Mouse (Mus musculus) hematopoietic stem cell, adult 5-6 weeks (primary cell): Measurements from ENCODE around the gene Sdf2l1. TPM values are rescaled to one million over a fixed set of nuclear protein-coding genes. Genes with fewer than 3 reads are reported as not detected.
A peak's percentile ranks its signal among the peaks of the same experiment; 100 is the strongest.
"Not testable (repeated sequence)": the region's sequence is repeated elsewhere in the genome, so short reads cannot be mapped to it uniquely, and the experiment has no call there.

ENCODE experiments used
- ATAC-seq, 2 experiments: fragments of 125-278 bp in 1 of 2; replicated peaks in 1 of 2; 2 replicates each; pipeline ENCODE4 v1.8.0; 2016 to 2017; ENCODE audit warnings: inconsistent platforms in 2 of 2, mild to moderate bottlenecking in 2 of 2, moderate number of reproducible peaks in 2 of 2, low read depth in 1 of 2, moderate TSS enrichment in 1 of 2; ENCODE audit not compliant: low FRiP score in 2 of 2, poor library complexity in 2 of 2, severe bottlenecking in 2 of 2, insufficient read depth in 1 of 2, low TSS enrichment in 1 of 2
- total RNA-seq: library from RNA; stranded (forward); fragments of 172-1452, 232-1000 nt; gene quantifications from 2 replicates; pipeline ENCODE4 v1.2.3, GENCODE M21; 2017

The Sdf2l1 gene
- total RNA-seq: 24.2 and 26.2 TPM in 2 replicates

GRCm38 (mm10) chr16:17132089-17132905, at the start of gene Sdf2l1:
Gene Sdf2l1 (minus strand): TSS chr16:17132383.
- ATAC-seq: peak; percentile 98 to 99

DNA sequence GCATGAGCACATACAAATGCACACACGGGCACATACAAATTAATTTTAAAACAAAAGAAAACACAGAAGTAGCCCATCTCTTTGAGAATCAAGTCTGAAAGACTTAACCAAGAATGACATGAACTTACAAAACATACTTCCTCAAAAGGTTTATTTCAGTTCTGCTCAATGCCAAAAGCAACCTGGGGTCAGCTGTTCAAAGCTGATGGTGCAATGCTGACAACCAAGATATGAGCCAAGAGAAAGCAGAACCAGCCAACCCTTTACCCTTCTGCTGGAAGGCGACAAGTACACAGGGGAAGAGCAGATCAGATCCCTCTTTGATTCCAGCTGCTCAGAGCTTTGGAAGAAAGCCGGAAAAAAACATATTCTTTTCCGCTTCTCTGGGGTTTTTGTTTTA, 49.2 kb upstream of the Sdf2l1 start:
- peak; percentile 93 to 94 for ATAC-seq

- no peak for ATAC-seq
Measured at GRCm38 (mm10) chr16:17179706-17180105, 47.5 kb upstream of the Sdf2l1 start.

DNA sequence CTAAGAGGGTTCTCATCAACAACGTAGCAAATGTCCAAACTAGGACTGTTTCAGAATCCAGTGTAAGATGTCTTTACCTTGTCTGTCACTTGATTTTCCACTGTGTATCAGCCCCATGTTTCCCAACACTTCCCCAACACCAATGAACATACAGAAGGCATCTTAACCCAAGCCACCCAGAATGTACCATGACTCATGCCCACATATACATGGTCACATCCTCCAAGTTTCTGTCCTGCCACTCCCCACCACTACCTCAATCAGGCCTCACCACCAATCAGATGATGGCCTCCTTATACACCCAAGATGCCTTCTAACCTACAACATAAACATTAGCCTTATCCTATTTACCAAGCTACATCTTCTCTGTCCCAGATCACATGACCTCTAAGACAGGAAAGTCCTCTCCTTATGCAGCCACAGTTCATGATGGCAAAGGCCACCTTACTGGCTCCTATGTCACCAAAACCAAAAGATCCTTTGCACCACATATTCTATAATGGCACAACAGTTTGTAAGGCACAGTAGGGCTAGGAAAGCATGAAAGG, 45.5 kb upstream of the Sdf2l1 start:
- ATAC-seq: no peak

DNA sequence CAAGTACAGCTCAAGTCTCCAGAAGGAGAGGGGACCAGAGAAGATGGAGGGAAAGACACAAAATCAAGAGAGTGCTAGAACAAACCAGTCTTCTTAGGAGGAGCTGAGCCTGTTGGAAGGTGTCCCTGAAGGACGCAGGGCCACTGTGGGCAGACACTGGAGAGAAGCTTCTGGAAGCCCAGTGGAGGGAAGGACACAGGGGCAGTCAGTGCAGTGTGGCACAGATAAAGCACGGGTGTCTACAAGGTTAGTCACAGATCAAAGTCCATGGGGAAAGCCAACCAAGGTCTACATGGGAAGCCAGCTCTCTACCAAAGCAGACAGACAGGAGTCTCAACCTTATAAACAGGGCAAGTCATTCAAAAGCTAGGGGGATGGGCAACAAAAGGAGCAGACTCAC, 43.6 kb upstream of the Sdf2l1 start:
- ATAC-seq: no peak

- ATAC-seq: no peak
Measured at GRCm38 (mm10) chr16:17168049-17168448, 35.9 kb upstream of the Sdf2l1 start.

GRCm38 (mm10) chr16:17167179-17167578, 35.0 kb upstream of the Sdf2l1 start:
- ATAC-seq: no peak

GRCm38 (mm10) chr16:17165478-17165877, 33.3 kb upstream of the Sdf2l1 start:
- ATAC-seq: not testable (repeated sequence)

- ATAC-seq: no peak
Measured at GRCm38 (mm10) chr16:17154346-17154745, 22.2 kb upstream of the Sdf2l1 start.

DNA sequence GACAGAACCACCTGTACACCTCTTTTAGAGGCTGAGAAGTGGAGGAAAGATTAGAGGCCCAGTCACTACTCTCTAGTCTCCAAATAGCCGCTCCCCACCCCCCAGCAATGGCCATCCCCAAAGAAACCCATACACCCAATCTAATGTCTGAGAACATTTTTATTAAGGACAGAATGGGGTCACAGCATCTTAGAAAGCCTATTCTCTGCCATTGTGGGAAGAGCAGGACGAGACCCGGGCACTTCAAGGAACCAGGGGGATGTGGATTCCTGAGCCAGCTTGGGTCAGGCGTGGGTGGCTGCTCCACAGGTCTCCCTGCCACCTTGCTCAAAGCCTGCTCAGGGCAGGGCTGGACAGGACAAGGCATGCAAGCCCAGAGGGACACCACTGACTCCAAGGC, 19.7 kb upstream of the Sdf2l1 start:
- no peak for ATAC-seq

GRCm38 (mm10) chr16:17150520-17151258, 18.5 kb upstream of the Sdf2l1 start:
- no peak for ATAC-seq

GRCm38 (mm10) chr16:17148084-17148483, 15.9 kb upstream of the Sdf2l1 start:
- ATAC-seq: no peak

- ATAC-seq: peak in 1 of 2 experiments; percentile 26; a peak in 1 of 4 replicates
Measured at GRCm38 (mm10) chr16:17147391-17147929, 15.3 kb upstream of the Sdf2l1 start.

DNA sequence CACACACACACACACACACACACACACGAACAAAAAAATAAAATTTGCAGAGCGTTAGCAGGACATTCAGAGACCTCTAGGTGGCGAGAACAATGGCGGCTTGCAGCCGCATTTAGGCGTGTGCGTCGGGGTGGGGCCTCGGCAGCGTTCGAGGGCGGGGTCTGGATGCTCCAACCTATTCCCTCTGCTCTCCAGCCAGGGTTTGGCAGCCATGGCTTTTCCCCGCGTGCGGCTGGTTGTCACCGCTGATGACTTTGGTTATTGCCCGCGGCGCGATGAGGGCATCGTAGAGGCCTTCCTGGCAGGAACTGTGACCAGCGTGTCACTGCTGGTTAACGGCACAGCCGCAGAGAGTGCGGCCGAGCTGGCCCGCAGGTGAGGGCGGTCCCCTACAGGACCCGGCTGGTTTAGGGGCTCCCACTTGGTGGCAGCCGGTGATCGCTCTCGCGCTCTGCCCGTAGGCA, 14.6 kb upstream of the Sdf2l1 start, which contains the start of gene Ccdc116:
Ccdc116 (minus strand) TSS at position 458 of the 464 bp plus-strand sequence.
- ATAC-seq: peak; percentile 88 to 91

- ATAC-seq: peak in 1 of 2 experiments; percentile 19; a peak in 1 of 4 replicates
Measured at GRCm38 (mm10) chr16:17144339-17144738, 12.2 kb upstream of the Sdf2l1 start, which contains the start of gene Ydjc. Gene Ydjc (plus strand): TSS chr16:17144621.

GRCm38 (mm10) chr16:17137355-17137754, 5.2 kb upstream of the Sdf2l1 start:
- ATAC-seq: no peak

DNA sequence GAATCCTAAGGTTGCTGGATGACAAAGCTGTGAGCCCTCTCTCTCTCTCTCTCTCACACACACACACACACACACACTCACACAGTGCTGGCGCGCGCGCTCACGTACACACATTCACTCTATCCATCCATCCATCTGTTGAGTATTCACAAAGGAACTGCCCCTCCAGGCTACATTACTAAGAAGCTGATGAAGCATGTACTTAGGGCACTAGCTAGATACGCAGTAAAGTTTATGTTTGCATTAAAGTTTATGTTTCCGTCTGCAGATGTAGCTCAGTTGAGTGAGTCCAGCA, 670 bp upstream of the Sdf2l1 start:
- no peak for ATAC-seq
